Mouse (Mus musculus) embryo, embryonic 9.5 days (tissue): Measurements from ENCODE around the gene Arsg.
A peak's percentile ranks its signal among the peaks of the same experiment; 100 is the strongest.

Source experiments
- DNase-seq: peaks from one replicate; pipeline ENCODE4 v3.0.0-alpha.2; 2017; ENCODE audit errors: extremely low spot score

Gene Arsg

GRCm38 (mm10) chr11:109584843-109585713 lies 111.9 kb downstream of the Arsg start:
- DNase-seq = peak; percentile 70

- DNase-seq = no peak
These were observed 113.2 kb downstream of the Arsg start for GRCm38 (mm10) chr11:109586424-109586823.

- DNase-seq = no peak
These were observed 113.8 kb downstream of the Arsg start for GRCm38 (mm10) chr11:109587019-109587418.

GRCm38 (mm10) chr11:109587638-109588374 lies 114.6 kb downstream of the Arsg start:
- no peak for DNase-seq

- no peak for DNase-seq
These were observed 116.8 kb downstream of the Arsg start for GRCm38 (mm10) chr11:109590012-109590411.

GRCm38 (mm10) chr11:109591511-109591910 lies 118.3 kb downstream of the Arsg start:
- no peak for DNase-seq

- peak; percentile 22 for DNase-seq
These were observed 120.2 kb downstream of the Arsg start for GRCm38 (mm10) chr11:109593200-109593981.

GRCm38 (mm10) chr11:109594761-109595160 lies 121.6 kb downstream of the Arsg start:
- no peak for DNase-seq

GRCm38 (mm10) chr11:109598778-109599570 lies 125.8 kb downstream of the Arsg start:
- no peak for DNase-seq

GRCm38 (mm10) chr11:109607600-109607999 lies 134.4 kb downstream of the Arsg start:
- no peak for DNase-seq

GRCm38 (mm10) chr11:109608976-109609625 lies 135.9 kb downstream of the Arsg start:
- no peak for DNase-seq

- no peak for DNase-seq
These were observed 137.0 kb downstream of the Arsg start for GRCm38 (mm10) chr11:109610046-109610794.

- no peak for DNase-seq
These were observed 137.7 kb downstream of the Arsg start for GRCm38 (mm10) chr11:109610795-109611302.

- peak; percentile 100 for DNase-seq
These were observed 138.4 kb downstream of the Arsg start, which contains the start of gene Wipi1 for GRCm38 (mm10) chr11:109611303-109612149. Gene Wipi1, minus strand, starts transcription at chr11:109611967.

- DNase-seq = no peak
These were observed 139.8 kb downstream of the Arsg start for GRCm38 (mm10) chr11:109612871-109613529.

- DNase-seq = no peak
These were observed 142.1 kb downstream of the Arsg start for GRCm38 (mm10) chr11:109615286-109615685.

GRCm38 (mm10) chr11:109616352-109616751 lies 143.2 kb downstream of the Arsg start:
- no peak for DNase-seq

GRCm38 (mm10) chr11:109616766-109617165 lies 143.6 kb downstream of the Arsg start:
- no peak for DNase-seq
